Mouse (Mus musculus) adrenal gland, postnatal 14 days (tissue): ENCODE measurements around the gene Olfr1212. TPM values are rescaled to one million over a fixed set of nuclear protein-coding genes. Genes with fewer than 3 reads are reported as not detected.

Experiments used
- DNase-seq: peaks from one replicate; pipeline ENCODE4 v3.0.0; 2021; ENCODE audit warnings: mixed read lengths
- long read RNA-seq, 2 experiments: library from polyadenylated mRNA; stranded (forward); transcript quantifications; one replicate each; pipeline ENCODE4 v2.0.0; 2021
- total RNA-seq: library from RNA; stranded (reverse); gene quantifications from 2 replicates; pipeline ENCODE4 v1.2.3, GENCODE M21; 2021

The Olfr1212 gene
- total RNA-seq = not detected in 2 replicates
- long read RNA-seq, experiment 1 = 0 reads
- long read RNA-seq, experiment 2 = 0 reads

GRCm38 (mm10) chr2:88953669-88954068, at the start of gene Olfr1212:
TSS of gene Olfr1212 (plus strand) at chr2:88953969.
- no peak for DNase-seq

GRCm38 (mm10) chr2:88915057-88915456, 38.7 kb upstream of the Olfr1212 start, which contains the start of gene Olfr1209:
TSS of gene Olfr1209 (minus strand) at chr2:88915157.
- no peak for DNase-seq

GRCm38 (mm10) chr2:88938011-88938410, 15.8 kb upstream of the Olfr1212 start, which contains the start of gene Olfr1211:
TSS of gene Olfr1211 (minus strand) at chr2:88938111.
- DNase-seq = no peak

- no peak for DNase-seq
These were observed 26.4 kb downstream of the Olfr1212 start, which contains the start of gene Gm13762 for GRCm38 (mm10) chr2:88980181-88980580. TSS of gene Gm13762 (minus strand) at chr2:88980281.

GRCm38 (mm10) chr2:88992553-88992952, 38.8 kb downstream of the Olfr1212 start, which contains the start of gene Olfr1214:
TSS of gene Olfr1214 (minus strand) at chr2:88992653.
- DNase-seq = no peak

GRCm38 (mm10) chr2:89006873-89007272, 53.1 kb downstream of the Olfr1212 start, which contains the start of gene Olfr1215:
TSS of gene Olfr1215 (minus strand) at chr2:89006973.
- no peak for DNase-seq

Other genes with a start within 250 kb of the Olfr1212 start
- not detected in 2 replicates for gene Olfr1196, start 249.4 kb upstream of the Olfr1212 start, total RNA-seq
- not detected in 2 replicates for gene Olfr1197, start 221.6 kb upstream of the Olfr1212 start, total RNA-seq
- gene Olfr1198, start 202.6 kb upstream of the Olfr1212 start, total RNA-seq = not detected in 2 replicates
- gene Olfr1199, start 193.5 kb upstream of the Olfr1212 start, total RNA-seq = not detected in 2 replicates
- not detected in 2 replicates for gene Olfr1200, start 183.5 kb upstream of the Olfr1212 start, total RNA-seq
- not detected in 2 replicates for gene Olfr1201, start 160.9 kb upstream of the Olfr1212 start, total RNA-seq
- 0.11 TPM in 1 of 2 replicates, not detected in the other for gene Olfr1202, start 139.5 kb upstream of the Olfr1212 start, total RNA-seq
- gene Olfr1205, start 124.2 kb upstream of the Olfr1212 start, total RNA-seq = not detected in 2 replicates
- not detected in 2 replicates for gene Olfr1204, start 104.7 kb upstream of the Olfr1212 start, total RNA-seq
- not detected in 2 replicates for gene Olfr1206, start 90.7 kb upstream of the Olfr1212 start, total RNA-seq
- not detected in 2 replicates for gene Olfr1208, start 51.7 kb upstream of the Olfr1212 start, total RNA-seq
- gene Olfr1209, start 38.8 kb upstream of the Olfr1212 start, total RNA-seq = not detected in 2 replicates
- not detected in 2 replicates for gene Olfr1211, start 15.9 kb upstream of the Olfr1212 start, total RNA-seq
- not detected in 2 replicates for gene Gm13762, start 26.3 kb downstream of the Olfr1212 start, total RNA-seq
- not detected in 2 replicates for gene Olfr1214, start 38.7 kb downstream of the Olfr1212 start, total RNA-seq
- not detected in 2 replicates for gene Olfr1215, start 53.0 kb downstream of the Olfr1212 start, total RNA-seq
- gene Olfr1216, start 64.4 kb downstream of the Olfr1212 start, total RNA-seq = not detected in 2 replicates
- gene Olfr1217, start 78.1 kb downstream of the Olfr1212 start, total RNA-seq = not detected in 2 replicates
- gene Olfr1218, start 107.2 kb downstream of the Olfr1212 start, total RNA-seq = not detected in 2 replicates
- not detected in 2 replicates for gene Olfr1219, start 129.5 kb downstream of the Olfr1212 start, total RNA-seq
- not detected in 2 replicates for gene Olfr1220, start 152.9 kb downstream of the Olfr1212 start, total RNA-seq
- not detected in 2 replicates for gene Olfr1221, start 163.3 kb downstream of the Olfr1212 start, total RNA-seq
- gene Olfr1222, start 179.1 kb downstream of the Olfr1212 start, total RNA-seq = not detected in 2 replicates
- gene Olfr1223, start 197.6 kb downstream of the Olfr1212 start, total RNA-seq = not detected in 2 replicates
- not detected in 2 replicates for gene Olfr1224-ps1, start 210.1 kb downstream of the Olfr1212 start, total RNA-seq
- gene Olfr1225, start 220.7 kb downstream of the Olfr1212 start, total RNA-seq = not detected in 2 replicates
- gene Olfr1226, start 246.1 kb downstream of the Olfr1212 start, total RNA-seq = not detected in 2 replicates